Mouse (Mus musculus): Measurements from ENCODE around the gene Camta1. TPM values are rescaled to one million over a fixed set of nuclear protein-coding genes. Genes with fewer than 3 reads are reported as not detected.

Gene Camta1
- polyA plus RNA-seq, 1 experiment from 2014 or later = 61.9 TPM

DNA sequence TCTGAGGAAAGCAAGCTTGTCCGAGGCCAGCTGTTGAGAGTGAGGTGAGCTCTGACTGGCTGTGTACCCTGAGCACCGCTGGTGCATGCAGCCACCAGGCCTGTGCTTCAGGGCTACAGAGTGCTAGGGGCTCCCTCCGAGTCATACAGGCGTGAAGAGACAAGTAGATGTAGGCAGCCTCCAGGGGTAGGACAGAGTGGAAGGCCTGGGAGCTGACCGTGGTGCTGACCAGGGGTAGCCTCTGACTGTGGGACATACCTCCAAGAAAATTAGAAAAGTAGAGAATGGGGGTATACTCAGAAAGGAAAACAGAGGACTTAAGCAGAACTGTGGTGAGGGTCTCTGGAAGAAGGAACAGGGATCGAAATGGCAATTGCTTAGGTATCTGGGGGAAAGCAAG lies 97.7 kb downstream of the Camta1 start:
- no peak overlapping the region for H3K4me2 ChIP-seq (replicated peaks; ENCODE audit: low read depth)
- H3K9me3 ChIP-seq (ENCODE audit: control insufficient read depth, low read length) = no peaks in the 10 kb centered on the region
- no peak overlapping the region for H3K4me3 ChIP-seq (ENCODE audit: low read depth, low read length)
- no peaks in the 10 kb centered on the region for H3K27me3 ChIP-seq (ENCODE audit: control insufficient read depth, insufficient read depth, low read length)
- DNase-seq (ENCODE audit: low spot score) (peak; percentile 65), ATAC-seq (ENCODE audit: low FRiP score, low TSS enrichment) (no peak)
- 36% methylated on average over 6 of the region's 6 CpGs for WGBS
- H3K27ac ChIP-seq (replicated peaks) = no peak overlapping the region
- H3K4me1 ChIP-seq (replicated peaks; ENCODE audit: control insufficient read depth, insufficient read depth) = no peaks in the 10 kb centered on the region
- TF ChIP-seq CTCF (IDR thresholded peaks at IDR 0.05; ENCODE audit: low read depth) (no peak), EP300 (optimal IDR thresholded peaks at IDR 0.05) (no peak)
- H3K9ac ChIP-seq (ENCODE audit: low read length) = no peak overlapping the region
- H3K36me3 ChIP-seq (ENCODE audit: control insufficient read depth, insufficient read depth, low read length) = no peaks in the 10 kb centered on the region

GRCm38 (mm10) chr4:151759095-151759494 lies 102.6 kb downstream of the Camta1 start:
- H3K9ac ChIP-seq (ENCODE audit: low read length) = no peak overlapping the region
- H3K4me3 ChIP-seq (ENCODE audit: low read depth, low read length) = no peak overlapping the region
- no peaks in the 10 kb centered on the region for H3K4me1 ChIP-seq (replicated peaks; ENCODE audit: control insufficient read depth, insufficient read depth)
- TF ChIP-seq CTCF (IDR thresholded peaks at IDR 0.05; ENCODE audit: low read depth) (0 out of 2 replicates have a peak, but pooled peaks have one; percentile 12), EP300 (optimal IDR thresholded peaks at IDR 0.05) (no peak)
- H3K4me2 ChIP-seq (replicated peaks; ENCODE audit: low read depth) = no peak overlapping the region
- no peak overlapping the region for H3K27ac ChIP-seq (replicated peaks)
- DNase-seq (ENCODE audit: low spot score) = no peak
- 0 out of 2 replicates have a peak, but pooled peaks have one; percentile 11 for ATAC-seq (ENCODE audit: low FRiP score, low TSS enrichment)
- whole genome bisulfite sequencing = 76% methylated on average over 2 of the region's 2 CpGs
- H3K27me3 ChIP-seq (ENCODE audit: control insufficient read depth, insufficient read depth, low read length) = no peaks in the 10 kb centered on the region
- H3K36me3 ChIP-seq (ENCODE audit: control insufficient read depth, insufficient read depth, low read length) = no peaks in the 10 kb centered on the region
- no peaks in the 10 kb centered on the region for H3K9me3 ChIP-seq (ENCODE audit: control insufficient read depth, low read length)

DNA sequence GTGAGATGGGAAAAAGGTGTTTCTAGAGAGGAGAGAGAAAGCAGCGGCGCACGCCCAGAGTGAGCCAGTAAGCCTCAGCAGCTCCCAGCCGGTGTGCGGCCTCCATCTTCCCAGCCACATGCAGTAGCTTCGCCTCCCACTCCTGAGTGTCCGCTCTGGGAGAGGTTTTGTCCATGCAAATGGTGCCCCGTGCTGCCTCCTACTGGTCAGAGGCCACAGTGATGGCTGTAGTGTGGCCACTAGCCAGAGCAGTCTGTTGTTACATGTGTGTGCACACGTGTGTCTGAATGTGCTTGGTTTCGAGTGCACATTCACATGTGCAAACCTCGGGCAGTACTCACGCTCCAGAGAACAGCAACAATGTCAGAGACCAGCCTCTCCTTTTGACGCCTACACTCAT lies 103.3 kb downstream of the Camta1 start:
- DNase-seq (ENCODE audit: low spot score) = no peak
- Histone ChIP-seq H3K4me2 (replicated peaks; ENCODE audit: low read depth) (no peak overlapping the region), H3K36me3 (ENCODE audit: control insufficient read depth, insufficient read depth, low read length) (no peaks in the 10 kb centered on the region), H3K4me1 (replicated peaks; ENCODE audit: control insufficient read depth, insufficient read depth) (no peaks in the 10 kb centered on the region), H3K4me3 (ENCODE audit: low read depth, low read length) (no peak overlapping the region), H3K9me3 (ENCODE audit: control insufficient read depth, low read length) (no peaks in the 10 kb centered on the region), H3K27me3 (ENCODE audit: control insufficient read depth, insufficient read depth, low read length) (no peaks in the 10 kb centered on the region), H3K27ac (replicated peaks) (no peak overlapping the region), H3K9ac (ENCODE audit: low read length) (no peak overlapping the region)
- WGBS = 90% methylated on average over 13 of the region's 13 CpGs
- no peak for ATAC-seq (ENCODE audit: low FRiP score, low TSS enrichment)
- no peak for TF ChIP-seq EP300 (optimal IDR thresholded peaks at IDR 0.05)
- peak; percentile 38 for TF ChIP-seq CTCF (IDR thresholded peaks at IDR 0.05; ENCODE audit: low read depth)

- Histone ChIP-seq H3K9ac (ENCODE audit: low read length) (no peak overlapping the region), H3K27me3 (ENCODE audit: control insufficient read depth, insufficient read depth, low read length) (no peaks in the 10 kb centered on the region), H3K4me3 (ENCODE audit: low read depth, low read length) (no peak overlapping the region), H3K4me2 (replicated peaks; ENCODE audit: low read depth) (no peak overlapping the region), H3K36me3 (ENCODE audit: control insufficient read depth, insufficient read depth, low read length) (no peaks in the 10 kb centered on the region), H3K27ac (replicated peaks) (no peak overlapping the region), H3K9me3 (ENCODE audit: control insufficient read depth, low read length) (no peaks in the 10 kb centered on the region), H3K4me1 (replicated peaks; ENCODE audit: control insufficient read depth, insufficient read depth) (no peaks in the 10 kb centered on the region)
- no peak for DNase-seq (ENCODE audit: low spot score)
- no peak for TF ChIP-seq EP300 (optimal IDR thresholded peaks at IDR 0.05)
- no peak for TF ChIP-seq CTCF (IDR thresholded peaks at IDR 0.05; ENCODE audit: low read depth)
- 91% methylated on average over 3 of the region's 3 CpGs for WGBS
- no peak for ATAC-seq (ENCODE audit: low FRiP score, low TSS enrichment)
Observed at GRCm38 (mm10) chr4:151757261-151757660, 104.4 kb downstream of the Camta1 start.

- H3K36me3 ChIP-seq (ENCODE audit: control insufficient read depth, insufficient read depth, low read length) = no peaks in the 10 kb centered on the region
- H3K4me2 ChIP-seq (replicated peaks; ENCODE audit: low read depth) = no peak overlapping the region
- ATAC-seq (ENCODE audit: low FRiP score, low TSS enrichment) (no peak), DNase-seq (ENCODE audit: low spot score) (peak; percentile 36)
- TF ChIP-seq CTCF (IDR thresholded peaks at IDR 0.05; ENCODE audit: low read depth) (no peak), EP300 (optimal IDR thresholded peaks at IDR 0.05) (no peak)
- WGBS = 37% methylated on average over 10 of the region's 10 CpGs
- no peaks in the 10 kb centered on the region for H3K9me3 ChIP-seq (ENCODE audit: control insufficient read depth, low read length)
- H3K27me3 ChIP-seq (ENCODE audit: control insufficient read depth, insufficient read depth, low read length) = no peaks in the 10 kb centered on the region
- no peak overlapping the region for H3K9ac ChIP-seq (ENCODE audit: low read length)
- no peaks in the 10 kb centered on the region for H3K4me1 ChIP-seq (replicated peaks; ENCODE audit: control insufficient read depth, insufficient read depth)
- H3K27ac ChIP-seq (replicated peaks) = no peak overlapping the region
- H3K4me3 ChIP-seq (ENCODE audit: low read depth, low read length) = no peak overlapping the region
Observed at GRCm38 (mm10) chr4:151756400-151756799, 105.3 kb downstream of the Camta1 start.

DNA sequence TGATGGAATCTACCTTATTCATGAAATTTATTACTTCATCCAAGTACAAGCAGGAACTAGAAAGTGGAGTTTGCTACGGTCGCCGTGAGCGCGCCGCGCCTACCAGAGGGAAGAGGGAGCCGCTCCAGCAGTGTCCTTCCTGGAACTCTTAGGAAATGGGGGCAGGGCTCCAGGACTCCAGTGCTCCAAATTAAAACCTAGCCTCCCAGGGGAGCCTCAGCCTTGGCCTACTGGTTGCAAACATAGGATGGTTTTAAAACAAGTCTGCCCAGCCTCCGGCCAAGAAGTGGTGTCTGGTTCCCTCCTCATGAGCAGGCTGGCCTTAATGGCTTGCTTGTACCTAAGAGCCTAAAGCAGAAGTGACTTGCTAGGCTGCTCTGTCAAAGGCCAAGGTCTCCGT lies 108.4 kb downstream of the Camta1 start:
- H3K9ac ChIP-seq (ENCODE audit: low read length) = no peak overlapping the region
- TF ChIP-seq CTCF (IDR thresholded peaks at IDR 0.05; ENCODE audit: low read depth) (no peak), EP300 (optimal IDR thresholded peaks at IDR 0.05) (no peak)
- no peaks in the 10 kb centered on the region for H3K9me3 ChIP-seq (ENCODE audit: control insufficient read depth, low read length)
- no peak overlapping the region for H3K4me3 ChIP-seq (ENCODE audit: low read depth, low read length)
- H3K27me3 ChIP-seq (ENCODE audit: control insufficient read depth, insufficient read depth, low read length) = no peaks in the 10 kb centered on the region
- DNase-seq (ENCODE audit: low spot score) (no peak), ATAC-seq (ENCODE audit: low FRiP score, low TSS enrichment) (no peak)
- H3K4me2 ChIP-seq (replicated peaks; ENCODE audit: low read depth) = no peak overlapping the region
- no peaks in the 10 kb centered on the region for H3K4me1 ChIP-seq (replicated peaks; ENCODE audit: control insufficient read depth, insufficient read depth)
- H3K27ac ChIP-seq (replicated peaks) = no peak overlapping the region
- WGBS = 81% methylated on average over 10 of the region's 10 CpGs
- H3K36me3 ChIP-seq (ENCODE audit: control insufficient read depth, insufficient read depth, low read length) = no peaks in the 10 kb centered on the region

Measured in stomach, postnatal 0 days (tissue).